Mouse (Mus musculus) forebrain, embryonic 11.5 days (tissue): ENCODE measurements around the gene Tmem252. TPM values are rescaled to one million over a fixed set of nuclear protein-coding genes. Genes with fewer than 3 reads are reported as not detected.

ENCODE experiments used
- ATAC-seq: fragments of 200-750 bp; cut with Nextera tagmentation; replicated peaks from 2 replicates; pipeline ENCODE4 v1.8.0; 2017; ENCODE audit warnings: moderate TSS enrichment; ENCODE audit not compliant: low FRiP score
- DNase-seq: peaks from one replicate; pipeline ENCODE4 v3.0.0-alpha.2; 2017; ENCODE audit warnings: low spot score
- H3K27ac ChIP-seq: fragments of 300-500 bp; sonication (generic); 2 replicates; pipeline ENCODE4 v1.5.1; 2014; ENCODE audit warnings: low read depth, low read length
- H3K27me3 ChIP-seq: fragments of 300-500 bp; sonication (generic); 2 replicates; pipeline ENCODE4 v1.6.1; 2014; ENCODE audit warnings: mild to moderate bottlenecking, low read length, mixed read lengths; ENCODE audit not compliant: control insufficient read depth, insufficient read depth
- H3K36me3 ChIP-seq: fragments of 300-500 bp; sonication (generic); 2 replicates; pipeline ENCODE4 v1.6.1; 2014; ENCODE audit warnings: mild to moderate bottlenecking, low read length, moderate library complexity, mixed read lengths; ENCODE audit not compliant: control insufficient read depth, insufficient read depth
- H3K4me1 ChIP-seq: fragments of 300-500 bp; sonication (generic); replicated peaks from 2 replicates; pipeline ENCODE4 v1.6.1; 2014; ENCODE audit warnings: low read length, mixed read lengths; ENCODE audit not compliant: control insufficient read depth, insufficient read depth
- H3K4me2 ChIP-seq: fragments of 300-500 bp; sonication (generic); 2 replicates; pipeline ENCODE4 v1.6.1; 2014; ENCODE audit warnings: low read depth, mild to moderate bottlenecking, low read length, moderate library complexity, mixed read lengths; ENCODE audit not compliant: severe bottlenecking
- H3K4me3 ChIP-seq: fragments of 300-500 bp; sonication (generic); 2 replicates; pipeline ENCODE4 v1.5.1; 2014; ENCODE audit warnings: low read depth, low read length
- H3K9ac ChIP-seq: fragments of 300-500 bp; sonication (generic); 2 replicates; pipeline ENCODE4 v1.6.1; 2014; ENCODE audit warnings: low read length
- H3K9me3 ChIP-seq: fragments of 300-500 bp; sonication (generic); 2 replicates; pipeline ENCODE4 v1.6.1; 2016; ENCODE audit warnings: low read length, mixed read lengths; ENCODE audit not compliant: control insufficient read depth
- WGBS: fragments of 180-500 bp; shearing (Covaris S2); extraction: QIAGEN DNeasy Blood & Tissue Kit; methylation state at CpG from one replicate; pipeline ENCODE4 v1.1.7; 2014; 5-methylcytosine and 5-hydroxymethylcytosine counted together
- polyA plus RNA-seq: library from polyadenylated mRNA; unstranded; fragments of >200 nt; fragmentation: Nextera tagmentation; extraction: Ambion mirVana; gene quantifications from 2 replicates; pipeline ENCODE4 v1.2.1, GENCODE M21; 2014

Tmem252 gene
- polyA plus RNA-seq, 1 experiment from 2014 or later = 0.69 TPM

DNA sequence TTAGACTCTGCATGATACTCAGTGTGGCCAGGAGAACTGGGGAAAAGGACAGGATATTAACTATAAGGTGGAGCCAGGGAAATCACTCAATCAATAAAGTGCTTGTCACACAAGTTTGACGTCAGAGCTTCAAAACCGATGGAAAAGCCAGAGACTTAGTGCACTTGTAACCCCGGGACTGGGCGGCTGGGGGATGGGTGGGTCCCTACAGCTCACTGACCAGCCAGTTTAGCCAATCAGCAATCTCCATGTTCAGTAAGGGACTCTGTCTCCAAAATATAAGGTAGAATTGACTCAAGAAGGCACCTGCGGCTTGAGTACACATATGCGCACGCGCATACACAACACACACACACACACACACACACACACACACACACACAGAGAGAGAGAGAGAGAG, 25.8 kb upstream of the Tmem252 start:
- no peak overlapping the region for H3K9ac ChIP-seq
- WGBS = 81% methylated on average over 8 of the region's 8 CpGs
- H3K36me3 ChIP-seq = no peaks in the 10 kb centered on the region
- H3K9me3 ChIP-seq = no peaks in the 10 kb centered on the region
- no peak overlapping the region for H3K4me3 ChIP-seq
- H3K4me1 ChIP-seq = peaks cover 7% of the 10 kb centered on the region; the same call in 1 of the 2 replicates
- DNase-seq = no peak
- H3K27ac ChIP-seq = no peak overlapping the region
- H3K4me2 ChIP-seq = no peak overlapping the region
- H3K27me3 ChIP-seq = no peaks in the 10 kb centered on the region
- no peak for ATAC-seq

- Histone ChIP-seq H3K9me3 (no peaks in the 10 kb centered on the region), H3K36me3 (no peaks in the 10 kb centered on the region), H3K27ac (no peak overlapping the region), H3K9ac (no peak overlapping the region), H3K4me2 (no peak overlapping the region), H3K4me3 (no peak overlapping the region), H3K4me1 (peaks cover 7% of the 10 kb centered on the region; the same call in 1 of the 2 replicates), H3K27me3 (no peaks in the 10 kb centered on the region)
- DNase-seq = no peak
- WGBS = 68% methylated on average over 8 of the region's 8 CpGs
- no peak; the same call in 1 of the 2 replicates for ATAC-seq
Observed at GRCm38 (mm10) chr19:24650428-24650827, 23.4 kb upstream of the Tmem252 start.

GRCm38 (mm10) chr19:24651595-24651994, 22.2 kb upstream of the Tmem252 start:
- H3K4me1 ChIP-seq = 0 out of 2 replicates have a peak, but pooled peaks cover 7% of the 10 kb centered on the region
- WGBS = 33% methylated on average over 2 of the region's 2 CpGs
- no peak overlapping the region for H3K27ac ChIP-seq
- H3K4me3 ChIP-seq = no peak overlapping the region
- H3K9ac ChIP-seq = no peak overlapping the region
- ATAC-seq (no peak), DNase-seq (no peak)
- H3K9me3 ChIP-seq = no peaks in the 10 kb centered on the region
- H3K4me2 ChIP-seq = no peak overlapping the region
- no peaks in the 10 kb centered on the region for H3K27me3 ChIP-seq
- H3K36me3 ChIP-seq = no peaks in the 10 kb centered on the region

DNA sequence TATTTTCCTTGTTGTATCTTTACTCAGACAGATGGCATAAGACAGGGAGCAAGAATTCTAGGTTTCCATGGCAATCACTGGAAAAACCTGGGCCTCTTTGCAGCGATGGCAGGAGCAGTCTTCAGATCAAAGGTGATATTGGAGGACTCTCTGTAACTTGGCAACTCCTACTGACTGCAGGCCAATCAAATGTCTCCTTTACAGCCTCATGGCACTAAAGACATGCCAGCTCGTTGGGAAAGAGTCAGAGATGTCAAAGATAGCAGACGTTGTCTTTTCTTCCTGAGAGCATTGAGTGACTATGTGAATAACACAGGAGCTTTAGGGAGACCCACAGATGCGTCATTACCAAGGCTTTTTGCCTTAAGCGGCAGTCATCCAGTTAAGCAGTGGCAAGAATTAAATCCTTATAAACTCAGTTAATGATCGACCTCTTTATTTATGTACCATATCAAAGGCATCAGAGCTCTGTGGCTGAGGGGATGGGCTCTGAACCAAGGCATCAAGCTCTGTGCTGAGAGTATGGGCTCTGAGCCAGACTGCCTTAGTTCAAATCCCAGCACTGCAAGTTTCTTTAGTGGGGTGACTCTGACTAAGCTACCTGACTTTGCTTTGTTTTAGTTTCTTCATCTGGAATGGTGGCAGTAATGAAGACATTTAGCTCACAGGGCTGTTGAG, 21.3 kb upstream of the Tmem252 start:
- no peaks in the 10 kb centered on the region for H3K36me3 ChIP-seq
- no peak for DNase-seq
- H3K27ac ChIP-seq = no peak overlapping the region
- H3K9ac ChIP-seq = no peak overlapping the region
- no peak overlapping the region for H3K4me2 ChIP-seq
- H3K27me3 ChIP-seq = no peaks in the 10 kb centered on the region
- 53% methylated on average over 6 of the region's 6 CpGs for WGBS
- H3K4me1 ChIP-seq = 0 out of 2 replicates have a peak, but pooled peaks cover 7% of the 10 kb centered on the region
- no peak for ATAC-seq
- H3K4me3 ChIP-seq = no peak overlapping the region
- no peaks in the 10 kb centered on the region for H3K9me3 ChIP-seq

DNA sequence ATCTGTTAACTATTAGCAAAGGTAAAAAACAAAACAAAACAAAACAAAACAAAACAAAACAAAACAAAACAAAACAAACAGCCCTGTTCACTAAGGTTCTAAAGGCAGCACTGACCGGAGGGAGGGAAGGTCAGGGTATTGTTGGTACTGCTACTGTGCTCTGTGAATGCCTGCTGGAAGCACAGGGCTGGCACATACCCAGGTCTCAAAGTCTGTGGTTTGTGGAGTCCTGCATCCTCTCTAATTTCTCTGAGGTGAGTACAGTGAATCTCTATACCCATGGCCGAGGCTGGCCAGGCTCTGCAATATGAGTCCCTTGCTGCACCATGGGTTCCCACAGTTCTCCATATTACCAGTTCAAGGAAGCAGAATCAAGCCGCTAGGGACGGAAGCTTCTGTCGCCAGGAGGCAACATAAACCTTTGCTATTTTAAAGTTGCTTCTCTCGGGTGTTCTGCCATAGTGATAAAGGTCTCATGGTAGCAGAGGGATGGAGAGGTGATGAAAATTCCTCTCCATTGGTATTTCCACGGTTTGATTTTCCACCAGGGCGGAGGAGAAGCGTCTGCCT, 20.5 kb upstream of the Tmem252 start:
- Histone ChIP-seq H3K4me2 (no peak overlapping the region), H3K27me3 (no peaks in the 10 kb centered on the region), H3K36me3 (no peaks in the 10 kb centered on the region), H3K4me1 (0 out of 2 replicates have a peak, but pooled peaks cover 7% of the 10 kb centered on the region), H3K27ac (no peak overlapping the region), H3K9me3 (no peaks in the 10 kb centered on the region), H3K9ac (no peak overlapping the region), H3K4me3 (no peak overlapping the region)
- 82% methylated on average over 9 of the region's 9 CpGs for WGBS
- ATAC-seq (no peak), DNase-seq (no peak)

DNA sequence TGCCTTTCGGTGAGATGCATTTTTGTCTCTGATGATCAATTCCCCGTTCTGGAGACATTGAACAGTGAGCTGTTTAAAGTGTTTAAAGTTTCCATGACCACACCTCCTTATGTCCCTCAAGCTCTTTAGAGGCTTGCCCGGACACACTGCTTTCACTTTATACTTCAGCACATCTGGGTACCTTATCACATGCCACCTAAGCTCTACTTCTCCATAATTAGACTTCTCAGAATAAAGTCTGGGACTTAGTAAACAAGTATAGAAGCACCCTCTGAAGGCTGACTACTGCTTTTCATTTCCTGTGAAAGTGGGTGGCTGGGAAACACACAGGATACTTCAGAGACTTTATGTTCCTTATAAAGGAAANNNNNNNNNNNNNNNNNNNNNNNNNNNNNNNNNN, 16.8 kb upstream of the Tmem252 start:
- H3K4me2 ChIP-seq = no peak overlapping the region
- H3K27ac ChIP-seq = no peak overlapping the region
- no peaks in the 10 kb centered on the region for H3K27me3 ChIP-seq
- WGBS = 86% methylated on average over 3 of the region's 3 CpGs
- H3K9ac ChIP-seq = no peak overlapping the region
- H3K36me3 ChIP-seq = no peaks in the 10 kb centered on the region
- DNase-seq (no peak), ATAC-seq (no peak)
- H3K9me3 ChIP-seq = no peaks in the 10 kb centered on the region
- H3K4me1 ChIP-seq = 0 out of 2 replicates have a peak, but pooled peaks cover 4% of the 10 kb centered on the region
- H3K4me3 ChIP-seq = no peak overlapping the region

DNA sequence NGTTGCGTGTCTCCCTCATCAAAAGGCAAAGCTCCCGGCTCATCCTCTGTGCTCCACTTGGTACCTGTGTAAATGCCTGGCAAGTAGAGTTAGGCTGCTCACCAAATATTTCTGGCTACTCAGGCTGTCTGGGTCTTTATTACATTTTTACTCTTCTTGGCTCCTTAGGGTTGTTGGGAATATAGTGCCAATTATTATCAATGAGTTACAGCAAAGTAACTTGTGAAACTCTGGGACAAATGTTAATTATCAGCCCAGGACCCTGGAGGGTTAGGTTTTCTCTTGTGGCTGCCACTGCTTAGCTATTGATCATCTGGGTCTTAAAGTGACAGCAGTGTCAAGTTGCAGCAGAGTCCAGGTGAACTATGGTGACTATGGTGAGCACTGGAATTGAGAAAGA, 11.5 kb upstream of the Tmem252 start:
- no peak overlapping the region for H3K4me3 ChIP-seq

GRCm38 (mm10) chr19:24665771-24666170, 8.0 kb upstream of the Tmem252 start:
- H3K4me1 ChIP-seq = no peaks in the 10 kb centered on the region
- H3K27ac ChIP-seq = no peak overlapping the region
- H3K9me3 ChIP-seq = no peaks in the 10 kb centered on the region
- 81% methylated on average over 11 of the region's 11 CpGs for WGBS
- no peak for ATAC-seq
- DNase-seq = no peak
- no peaks in the 10 kb centered on the region for H3K27me3 ChIP-seq
- H3K9ac ChIP-seq = no peak overlapping the region
- H3K4me2 ChIP-seq = no peak overlapping the region
- H3K4me3 ChIP-seq = no peak overlapping the region
- H3K36me3 ChIP-seq = no peaks in the 10 kb centered on the region

More for the DNA sequence above, 11.5 kb upstream of the Tmem252 start:
- Histone ChIP-seq H3K27ac (no peak overlapping the region), H3K27me3 (no peaks in the 10 kb centered on the region), H3K4me2 (no peak overlapping the region), H3K36me3 (no peaks in the 10 kb centered on the region), H3K9me3 (no peaks in the 10 kb centered on the region), H3K9ac (no peak overlapping the region), H3K4me1 (no peaks in the 10 kb centered on the region)
- DNase-seq (no peak), ATAC-seq (no peak)
- WGBS = 93% methylated on average over 2 of the region's 2 CpGs

- no peaks in the 10 kb centered on the region for H3K9me3 ChIP-seq
- H3K27me3 ChIP-seq = no peaks in the 10 kb centered on the region
- WGBS = 86% methylated on average over 3 of the region's 3 CpGs
- no peak for ATAC-seq
- H3K4me1 ChIP-seq = no peaks in the 10 kb centered on the region
- H3K9ac ChIP-seq = no peak overlapping the region
- H3K27ac ChIP-seq = no peak overlapping the region
- no peak overlapping the region for H3K4me3 ChIP-seq
- no peak overlapping the region for H3K4me2 ChIP-seq
- no peaks in the 10 kb centered on the region for H3K36me3 ChIP-seq
- no peak for DNase-seq
Observed at GRCm38 (mm10) chr19:24667527-24667926, 6.3 kb upstream of the Tmem252 start.
